Mouse (Mus musculus) layer of hippocampus, adult 11-12 months (tissue): ENCODE data around the gene BC052040.
A peak's percentile ranks its signal among the peaks of the same experiment; 100 is the strongest.

Source experiments
- DNase-seq: peaks from one replicate; pipeline ENCODE4 v3.0.0; 2022; ENCODE audit warnings: low spot score

BC052040 gene

GRCm38 (mm10) chr2:115769597-115770305, 188.2 kb downstream of the BC052040 start:
- DNase-seq: peak; percentile 37

GRCm38 (mm10) chr2:115772709-115773108, 191.2 kb downstream of the BC052040 start:
- no peak for DNase-seq

- no peak for DNase-seq
Observed at GRCm38 (mm10) chr2:115774153-115774908, 192.8 kb downstream of the BC052040 start.

GRCm38 (mm10) chr2:115775488-115776217, 194.1 kb downstream of the BC052040 start:
- DNase-seq: no peak

- DNase-seq: no peak
Observed at GRCm38 (mm10) chr2:115776924-115777860, 195.7 kb downstream of the BC052040 start.

- no peak for DNase-seq
Observed at GRCm38 (mm10) chr2:115780546-115781011, 199.1 kb downstream of the BC052040 start.

GRCm38 (mm10) chr2:115785687-115786086, 204.2 kb downstream of the BC052040 start:
- DNase-seq: no peak

GRCm38 (mm10) chr2:115798839-115799238, 217.3 kb downstream of the BC052040 start:
- DNase-seq: no peak

GRCm38 (mm10) chr2:115808376-115808775, 226.9 kb downstream of the BC052040 start:
- no peak for DNase-seq

GRCm38 (mm10) chr2:115813316-115813715, 231.8 kb downstream of the BC052040 start:
- DNase-seq: no peak

- no peak for DNase-seq
Observed at GRCm38 (mm10) chr2:115813721-115814120, 232.2 kb downstream of the BC052040 start.

- DNase-seq: no peak
Observed at GRCm38 (mm10) chr2:115817959-115818358, 236.4 kb downstream of the BC052040 start.

GRCm38 (mm10) chr2:115822361-115822760, 240.8 kb downstream of the BC052040 start:
- DNase-seq: peak; percentile 17
